Mouse (Mus musculus) lung, embryonic 16.5 days (tissue): ENCODE data around the gene Lsm14b. TPM values are rescaled to one million over a fixed set of nuclear protein-coding genes. Genes with fewer than 3 reads are reported as not detected.
A peak's percentile ranks its signal among the peaks of the same experiment; 100 is the strongest.

Source experiments
- ATAC-seq: fragments of 200-750 bp; cut with Nextera tagmentation; 2 replicates; pipeline ENCODE4 v1.8.0; 2017; ENCODE audit warnings: low read depth, mild to moderate bottlenecking, moderate library complexity
- H3K27ac ChIP-seq: fragments of 300-500 bp; sonication (generic); 2 replicates; pipeline ENCODE4 v1.5.1; 2014; ENCODE audit warnings: mild to moderate bottlenecking, control low read depth, low read length
- H3K27me3 ChIP-seq: fragments of 300-500 bp; sonication (generic); 2 replicates; pipeline ENCODE4 v1.6.1; 2014; ENCODE audit warnings: low read depth, low read length, mixed read lengths; ENCODE audit not compliant: control insufficient read depth, insufficient read depth
- H3K36me3 ChIP-seq: fragments of 300-500 bp; sonication (generic); 2 replicates; pipeline ENCODE4 v1.6.1; 2014; ENCODE audit warnings: low read length; ENCODE audit not compliant: control insufficient read depth, insufficient read depth
- H3K4me1 ChIP-seq: fragments of 300-500 bp; sonication (generic); replicated peaks from 2 replicates; pipeline ENCODE4 v1.6.1; 2014; ENCODE audit warnings: low read length, mixed read lengths; ENCODE audit not compliant: control insufficient read depth, insufficient read depth
- H3K4me2 ChIP-seq: fragments of 300-500 bp; sonication (generic); 2 replicates; pipeline ENCODE4 v1.6.1; 2014; ENCODE audit warnings: low read depth, low read length, control low read depth
- H3K4me3 ChIP-seq: fragments of 300-500 bp; sonication (generic); 2 replicates; pipeline ENCODE4 v1.5.1; 2014; ENCODE audit warnings: mild to moderate bottlenecking, low read length, control low read depth
- H3K9ac ChIP-seq: fragments of 300-500 bp; sonication (generic); 2 replicates; pipeline ENCODE4 v1.6.1; 2014; ENCODE audit warnings: low read length, control low read depth
- H3K9me3 ChIP-seq: fragments of 300-500 bp; sonication (generic); 2 replicates; pipeline ENCODE4 v1.6.1; 2016; ENCODE audit warnings: low read length; ENCODE audit not compliant: control insufficient read depth
- WGBS: fragments of 180-500 bp; shearing (Covaris S2); extraction: QIAGEN DNeasy Blood & Tissue Kit; methylation state at CpG from one replicate; pipeline ENCODE4 v1.1.7; 2014; 5-methylcytosine and 5-hydroxymethylcytosine counted together
- polyA plus RNA-seq: library from polyadenylated mRNA; unstranded; fragments of >200 nt; fragmentation: Nextera tagmentation; extraction: Ambion mirVana; gene quantifications from 2 replicates; pipeline ENCODE4 v1.2.1, GENCODE M21; 2015

Gene Lsm14b
- polyA plus RNA-seq, 1 experiment from 2014 or later = 5.0 TPM

- H3K36me3 ChIP-seq = peaks cover 9% of the 10 kb centered on the region
- H3K9me3 ChIP-seq = no peaks in the 10 kb centered on the region
- no peaks in the 10 kb centered on the region for H3K27me3 ChIP-seq
- H3K4me2 ChIP-seq = no peak overlapping the region
- no peak overlapping the region for H3K4me3 ChIP-seq
- ATAC-seq = no peak
- no peak overlapping the region for H3K9ac ChIP-seq
- WGBS = 89% methylated on average over 11 of the region's 11 CpGs
- H3K4me1 ChIP-seq = no peaks in the 10 kb centered on the region
- no peak overlapping the region for H3K27ac ChIP-seq
These were observed 38.7 kb downstream of the Lsm14b start for GRCm38 (mm10) chr2:180063338-180064131.

- Histone ChIP-seq H3K9me3 (no peaks in the 10 kb centered on the region), H3K4me1 (peaks cover 7% of the 10 kb centered on the region), H3K9ac (peak overlapping the region; percentile 69), H3K27ac (peak overlapping the region; percentile 65), H3K36me3 (0 out of 2 replicates have a peak, but pooled peaks cover 2% of the 10 kb centered on the region), H3K27me3 (no peaks in the 10 kb centered on the region), H3K4me2 (peak overlapping the region; percentile 75), H3K4me3 (peak overlapping the region; percentile 70)
- peak; percentile 70 for ATAC-seq
- WGBS = 30% methylated on average over 20 of the region's 20 CpGs
These were observed 45.1 kb downstream of the Lsm14b start for GRCm38 (mm10) chr2:180069770-180070480.

GRCm38 (mm10) chr2:180070481-180071453 lies 46.0 kb downstream of the Lsm14b start, which contains the start of gene Mtg2:
Mtg2 (plus strand) TSS chr2:180070588.
- no peaks in the 10 kb centered on the region for H3K9me3 ChIP-seq
- peak within 1 kb of the TSS; percentile 70 for H3K4me3 ChIP-seq
- 0 out of 2 replicates have a peak, but pooled peaks cover 2% of the 10 kb centered on the region for H3K36me3 ChIP-seq
- no peaks in the 10 kb centered on the region for H3K27me3 ChIP-seq
- peaks cover 7% of the 10 kb centered on the region for H3K4me1 ChIP-seq
- H3K4me2 ChIP-seq = peak within 1 kb of the TSS; percentile 75
- ATAC-seq = peak; percentile 98
- WGBS = 5% methylated on average over 58 of the region's 58 CpGs
- peak within 1 kb of the TSS; percentile 69 for H3K9ac ChIP-seq
- peak within 1 kb of the TSS; percentile 65 for H3K27ac ChIP-seq

GRCm38 (mm10) chr2:180071671-180072070 lies 46.9 kb downstream of the Lsm14b start:
- Histone ChIP-seq H3K9me3 (no peaks in the 10 kb centered on the region), H3K4me3 (no peak overlapping the region), H3K4me2 (no peak overlapping the region), H3K27me3 (no peaks in the 10 kb centered on the region), H3K36me3 (0 out of 2 replicates have a peak, but pooled peaks cover 2% of the 10 kb centered on the region), H3K4me1 (peaks cover 7% of the 10 kb centered on the region), H3K27ac (no peak overlapping the region), H3K9ac (no peak overlapping the region)
- ATAC-seq = no peak
- whole genome bisulfite sequencing = 77% methylated on average over 2 of the region's 2 CpGs

- Histone ChIP-seq H3K36me3 (peaks cover 2% of the 10 kb centered on the region; the same call in 1 of the 2 replicates), H3K27me3 (no peaks in the 10 kb centered on the region), H3K9ac (no peak overlapping the region), H3K4me1 (peaks cover 7% of the 10 kb centered on the region), H3K4me3 (no peak overlapping the region), H3K4me2 (no peak overlapping the region), H3K9me3 (no peaks in the 10 kb centered on the region), H3K27ac (no peak overlapping the region)
- WGBS = 87% methylated on average over 7 of the region's 7 CpGs
- ATAC-seq = no peak
These were observed 48.1 kb downstream of the Lsm14b start for GRCm38 (mm10) chr2:180072886-180073285.

GRCm38 (mm10) chr2:180077622-180078021 lies 52.8 kb downstream of the Lsm14b start:
- no peaks in the 10 kb centered on the region; the same call in 1 of the 2 replicates for H3K36me3 ChIP-seq
- WGBS = 70% methylated on average over 3 of the region's 3 CpGs
- H3K4me3 ChIP-seq = no peak overlapping the region
- H3K4me2 ChIP-seq = no peak overlapping the region
- H3K9me3 ChIP-seq = no peaks in the 10 kb centered on the region
- no peaks in the 10 kb centered on the region for H3K4me1 ChIP-seq
- H3K9ac ChIP-seq = no peak overlapping the region
- no peaks in the 10 kb centered on the region for H3K27me3 ChIP-seq
- ATAC-seq = no peak
- H3K27ac ChIP-seq = no peak overlapping the region

- H3K27ac ChIP-seq = no peak overlapping the region
- no peaks in the 10 kb centered on the region for H3K4me1 ChIP-seq
- H3K9me3 ChIP-seq = no peaks in the 10 kb centered on the region
- H3K4me3 ChIP-seq = no peak overlapping the region
- WGBS = 60% methylated on average over 8 of the region's 8 CpGs
- no peak overlapping the region for H3K4me2 ChIP-seq
- H3K9ac ChIP-seq = no peak overlapping the region
- no peak; the same call in 1 of the 2 replicates for ATAC-seq
- H3K27me3 ChIP-seq = no peaks in the 10 kb centered on the region
- peaks cover 4% of the 10 kb centered on the region; the same call in 1 of the 2 replicates for H3K36me3 ChIP-seq
These were observed 55.9 kb downstream of the Lsm14b start for GRCm38 (mm10) chr2:180080680-180081079.

GRCm38 (mm10) chr2:180083063-180083462 lies 58.3 kb downstream of the Lsm14b start:
- Histone ChIP-seq H3K9ac (no peak overlapping the region), H3K27me3 (no peaks in the 10 kb centered on the region), H3K36me3 (peaks cover 4% of the 10 kb centered on the region; the same call in 1 of the 2 replicates), H3K4me1 (no peaks in the 10 kb centered on the region), H3K9me3 (no peaks in the 10 kb centered on the region), H3K27ac (no peak overlapping the region), H3K4me3 (no peak overlapping the region), H3K4me2 (no peak overlapping the region)
- 89% methylated on average over 10 of the region's 10 CpGs for whole genome bisulfite sequencing
- no peak for ATAC-seq
